Mouse (Mus musculus) neural tube, embryonic 10.5 days (tissue): Measurements from ENCODE around the gene Tcp10a.
"Not testable (repeated sequence)": the region's sequence is repeated elsewhere in the genome, so short reads cannot be mapped to it uniquely, and the experiment has no call there.

Experiments used
- DNase-seq: peaks from one replicate; pipeline ENCODE4 v3.0.0-alpha.2; 2017; ENCODE audit warnings: low spot score; ENCODE audit errors: extremely low spot score

The Tcp10a gene

GRCm38 (mm10) chr17:7324346-7324745 lies at the start of gene Tcp10a:
Gene Tcp10a, plus strand, starts transcription at chr17:7324646.
- not testable (repeated sequence) for DNase-seq

DNA sequence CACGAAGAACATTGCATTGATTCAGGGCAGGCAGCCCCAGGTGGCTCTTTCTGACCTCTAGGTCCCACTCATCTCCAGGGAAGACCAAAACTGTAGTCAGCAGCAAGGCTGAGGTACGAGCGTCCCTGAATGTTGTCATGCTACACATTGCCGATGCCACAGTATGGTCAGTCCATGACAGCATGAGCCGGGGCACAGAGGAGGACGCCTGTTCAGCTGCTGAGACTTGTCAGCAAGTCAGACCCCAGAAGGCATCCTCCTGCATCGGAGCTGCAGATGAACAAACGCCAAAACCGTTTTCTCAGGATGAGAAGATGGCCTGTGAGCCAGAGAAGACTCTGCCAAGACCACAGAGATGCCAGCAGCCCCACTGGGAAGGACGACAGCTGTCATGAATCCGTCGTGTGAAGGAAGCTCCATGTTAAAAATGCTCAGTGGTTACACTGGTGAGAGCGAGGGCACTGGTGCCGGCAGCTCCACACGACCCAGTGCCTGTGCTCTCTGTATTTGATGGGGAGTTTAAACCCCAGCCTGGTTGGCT lies 45.7 kb upstream of the Tcp10a start:
- no peak for DNase-seq

DNA sequence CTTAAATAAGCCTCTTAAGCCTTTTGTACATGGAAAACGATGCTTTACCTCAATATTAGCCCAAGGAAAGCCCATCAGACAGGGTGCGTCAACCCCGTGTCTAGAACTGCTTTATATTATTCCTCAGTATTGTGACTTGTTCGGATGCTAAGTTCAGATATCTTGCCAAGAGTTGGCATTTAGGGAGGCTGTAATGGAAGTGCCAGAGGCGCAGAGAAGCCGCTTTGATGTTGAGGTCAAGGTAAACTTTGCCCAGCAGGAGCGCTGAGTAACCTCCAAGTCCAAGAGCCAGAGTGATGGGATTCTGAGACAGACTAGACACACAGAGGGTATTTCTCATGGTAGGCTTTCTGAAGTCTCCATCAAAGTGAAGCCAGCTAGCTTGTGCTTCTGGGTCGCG lies 45.2 kb upstream of the Tcp10a start:
- DNase-seq: no peak

DNA sequence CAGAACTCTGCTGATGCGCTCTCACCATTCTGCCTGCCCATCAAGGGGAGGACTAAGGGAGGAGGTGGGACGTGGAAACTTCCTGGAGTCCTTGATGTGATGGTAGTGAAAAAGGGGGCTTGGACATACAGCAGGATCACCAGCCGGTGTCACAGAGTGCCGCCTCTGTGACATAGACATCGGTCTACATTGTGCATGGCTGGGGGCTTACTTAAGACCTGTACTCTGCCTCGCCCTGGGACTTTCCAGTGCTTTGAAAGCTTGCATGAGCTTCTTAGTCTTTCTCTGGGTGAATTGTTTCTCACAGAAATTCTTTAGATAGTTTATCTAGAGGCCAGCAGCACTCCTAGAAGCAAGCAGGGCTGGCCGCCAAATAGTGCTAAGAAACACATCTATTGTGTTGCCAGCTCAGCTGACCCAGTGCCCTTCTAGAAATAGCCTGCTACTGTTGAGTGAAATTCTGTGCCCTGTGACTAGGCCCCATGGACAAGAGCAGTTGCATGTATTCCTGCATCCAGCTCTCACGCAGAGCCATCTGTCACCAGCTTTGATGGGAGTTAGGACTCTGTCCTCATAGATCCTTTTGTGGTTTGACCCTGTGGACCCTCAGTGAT lies 40.0 kb upstream of the Tcp10a start:
- no peak for DNase-seq

DNA sequence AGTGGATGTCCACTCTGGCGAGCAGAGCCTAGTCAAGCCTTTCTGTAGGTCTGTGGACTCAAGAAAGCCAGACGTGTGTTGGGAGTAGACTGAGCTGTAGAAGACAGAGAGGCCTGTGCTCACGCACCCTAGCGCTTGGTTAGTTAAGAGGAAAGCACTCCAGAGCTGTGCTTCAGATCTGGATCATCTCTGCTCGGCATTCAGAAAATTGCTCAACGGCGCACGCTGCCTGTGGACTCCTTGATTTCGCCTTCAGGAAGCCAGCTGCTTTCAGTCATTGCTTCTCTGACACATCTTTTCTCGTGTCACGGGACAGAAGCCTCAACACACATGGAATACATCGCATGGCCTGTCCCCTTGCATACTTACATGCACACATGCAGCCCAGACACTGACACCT lies 39.2 kb upstream of the Tcp10a start:
- no peak for DNase-seq

DNA sequence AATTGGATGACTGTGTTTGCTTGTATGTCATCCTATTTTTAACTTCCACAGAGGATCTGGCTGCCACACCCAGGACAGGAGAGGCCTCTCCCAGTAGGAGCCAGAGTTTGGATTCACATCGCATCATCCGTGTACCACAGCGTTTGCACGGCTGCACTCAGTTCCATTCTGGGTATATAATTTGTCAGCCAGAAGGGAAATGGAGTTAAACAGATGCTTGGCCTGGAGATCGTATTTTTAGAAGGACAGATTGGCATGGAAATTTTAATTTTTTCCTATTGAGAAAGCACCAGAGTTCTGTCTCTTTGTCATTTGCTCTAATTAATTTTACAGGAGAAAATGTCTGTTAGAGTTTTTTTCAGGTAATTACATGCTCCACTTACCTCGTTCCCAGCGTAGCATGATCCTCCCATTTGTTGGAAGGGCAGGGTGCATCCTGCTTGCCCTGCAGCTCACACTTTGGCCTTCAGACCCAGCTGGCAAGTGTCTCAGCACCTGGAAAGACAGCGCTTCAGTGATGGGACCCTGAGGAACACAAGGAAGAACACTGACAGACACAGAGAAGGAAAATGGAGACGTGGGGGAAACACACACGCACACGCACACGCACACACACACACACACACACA lies 37.9 kb upstream of the Tcp10a start:
- DNase-seq: no peak

DNA sequence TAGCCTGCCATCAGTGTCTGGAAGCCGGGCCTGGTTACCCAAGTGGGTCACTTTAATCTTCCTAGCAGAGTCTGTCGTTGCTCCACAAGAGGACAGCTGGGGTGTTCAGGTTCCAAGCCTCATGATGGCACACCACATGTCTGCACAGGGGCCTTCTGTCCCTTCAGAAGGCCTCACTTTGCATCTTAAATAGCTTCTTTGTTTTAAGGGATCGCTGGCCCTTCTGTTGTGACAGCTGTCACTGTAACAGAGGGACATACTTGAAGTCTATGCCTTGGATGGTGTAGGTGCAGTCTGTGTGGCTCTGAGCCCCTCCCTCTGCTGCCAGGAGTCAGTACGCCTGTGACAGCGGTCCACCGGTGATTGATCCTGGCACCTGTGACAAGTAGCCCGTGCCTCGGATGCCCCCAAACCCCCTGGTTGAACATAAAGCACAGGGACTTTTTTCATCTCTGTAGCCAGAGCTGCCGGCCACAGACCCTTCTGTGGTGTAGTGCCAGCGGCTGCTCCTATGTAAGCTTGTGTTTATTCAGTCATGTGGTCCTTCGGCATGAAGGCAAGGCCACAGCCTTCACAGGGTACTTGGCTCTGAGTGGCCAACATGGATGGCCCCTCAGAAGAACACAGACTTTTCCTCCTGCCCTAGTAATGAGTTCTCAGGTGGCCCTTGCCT lies 32.3 kb upstream of the Tcp10a start:
- no peak for DNase-seq

DNA sequence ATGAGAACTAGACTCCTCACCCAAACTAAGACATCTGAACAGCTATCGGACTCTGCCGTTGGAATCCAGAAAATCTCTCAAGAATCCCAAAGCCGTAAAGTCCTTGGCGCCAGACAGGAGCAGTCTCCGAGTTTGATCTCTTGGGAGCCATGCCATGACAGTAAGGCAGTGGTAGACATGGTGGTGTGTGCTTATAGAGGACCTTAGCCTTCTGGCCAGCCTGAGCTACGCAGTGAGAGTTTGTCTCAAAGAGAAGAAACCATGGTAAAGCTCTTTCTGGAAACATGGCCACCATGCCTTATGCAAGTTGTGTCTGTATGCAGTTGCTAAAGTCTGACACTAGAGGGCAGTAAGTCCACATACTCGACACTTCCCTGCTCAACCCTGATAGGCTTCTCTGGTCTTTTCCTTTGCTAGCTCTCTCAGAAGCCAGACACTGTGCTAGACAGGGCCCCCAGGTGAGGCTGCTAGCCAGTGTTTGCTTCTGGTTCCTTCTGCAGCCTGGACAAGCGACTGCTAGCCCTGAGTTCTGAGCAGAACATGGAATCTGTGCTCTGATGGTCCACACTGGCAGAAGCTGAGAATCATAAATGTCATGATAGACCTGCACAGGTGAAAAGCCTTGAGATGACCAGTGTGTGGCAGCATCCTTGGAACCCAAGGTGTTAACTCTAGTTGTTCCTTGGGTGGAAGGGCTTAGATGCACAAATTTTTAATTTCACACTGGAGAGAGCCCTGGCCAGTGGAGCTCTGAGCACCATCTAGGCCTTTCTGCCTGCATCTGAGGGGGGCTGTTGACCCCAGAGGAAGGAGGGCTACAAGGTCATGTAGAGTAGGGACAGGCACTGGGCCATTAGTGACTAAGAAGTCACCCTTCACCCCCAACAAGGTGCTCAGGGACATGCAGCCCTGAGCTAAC lies 17.9 kb upstream of the Tcp10a start:
- not testable (repeated sequence) for DNase-seq

- not testable (repeated sequence) for DNase-seq
Measured at GRCm38 (mm10) chr17:7315693-7316382, 8.6 kb upstream of the Tcp10a start.

GRCm38 (mm10) chr17:7319789-7320188 lies 4.7 kb upstream of the Tcp10a start:
- DNase-seq: not testable (repeated sequence)

- not testable (repeated sequence) for DNase-seq
Measured at GRCm38 (mm10) chr17:7326415-7326814, 2.0 kb downstream of the Tcp10a start.

- DNase-seq: not testable (repeated sequence)
Measured at GRCm38 (mm10) chr17:7332745-7333144, 8.3 kb downstream of the Tcp10a start.

DNA sequence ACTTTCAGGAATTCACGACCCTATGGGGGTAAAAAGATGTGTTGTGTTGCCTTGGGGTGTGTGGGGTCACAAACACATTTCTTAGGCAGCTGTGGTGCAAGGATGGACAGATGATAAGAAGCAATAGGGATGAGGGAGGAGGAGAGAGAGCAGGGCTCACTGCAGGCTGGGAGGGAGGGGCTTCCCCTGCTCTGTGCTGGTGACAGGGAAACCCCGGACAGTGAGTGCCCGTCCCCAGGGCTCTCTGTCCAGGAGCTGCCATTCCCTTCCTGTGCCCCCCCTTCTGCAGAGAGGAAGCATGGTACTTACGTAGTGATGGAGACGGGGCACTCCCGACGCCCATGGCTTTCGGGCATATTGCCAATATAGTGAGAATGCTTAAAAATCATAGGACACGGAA lies 12.9 kb downstream of the Tcp10a start:
- not testable (repeated sequence) for DNase-seq

- DNase-seq: not testable (repeated sequence)
Measured at GRCm38 (mm10) chr17:7348765-7349164, 24.3 kb downstream of the Tcp10a start.

- not testable (repeated sequence) for DNase-seq
Measured at GRCm38 (mm10) chr17:7352596-7352995, 28.1 kb downstream of the Tcp10a start, which contains the start of gene Ttll2. Gene Ttll2, minus strand, starts transcription at chr17:7352696.

GRCm38 (mm10) chr17:7359806-7360205 lies 35.4 kb downstream of the Tcp10a start:
- DNase-seq: not testable (repeated sequence)

- not testable (repeated sequence) for DNase-seq
Measured at GRCm38 (mm10) chr17:7360749-7361465, 36.5 kb downstream of the Tcp10a start.

- DNase-seq: not testable (repeated sequence)
Measured at GRCm38 (mm10) chr17:7365615-7366014, 41.2 kb downstream of the Tcp10a start.

DNA sequence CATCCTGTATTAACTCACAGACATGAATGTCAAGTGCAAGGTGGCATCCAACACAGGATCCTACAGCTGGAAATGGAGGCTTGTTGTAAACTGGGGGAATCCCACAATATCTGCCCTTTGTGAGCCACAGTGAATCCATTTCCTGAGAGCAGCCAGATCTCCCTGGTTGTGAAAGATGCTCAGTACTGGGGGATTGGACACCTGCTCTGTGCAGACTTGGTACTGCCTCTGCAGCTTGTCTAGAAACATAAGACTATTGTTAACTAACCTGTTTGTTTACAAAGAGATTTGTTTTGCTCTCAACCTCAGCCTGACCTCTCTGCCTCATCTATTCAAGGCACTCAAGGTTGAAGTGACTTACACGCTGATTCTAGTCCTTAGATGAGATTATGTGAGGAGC lies 41.8 kb downstream of the Tcp10a start:
- not testable (repeated sequence) for DNase-seq
